8 mouse cellular contexts compared by ENCODE assay signal in genomic region chr10:79909092-79909922, GRCm38 (mm10). TPM values are rescaled to one million over a fixed set of nuclear protein-coding genes. Genes with fewer than 3 reads are reported as not detected.
DNase-seq lines count a peak whose midpoint lies in the region; ATAC-seq and TF ChIP-seq lines count a peak whose summit lies in the region.

No protein-coding gene starts in this region.

- H3K4me1 ChIP-seq in forebrain, embryonic 12.5 days = peaks cover 17% of the 10 kb centered on the region
- H3K4me1 ChIP-seq in intestine, embryonic 16.5 days (ENCODE audit: control insufficient read depth, insufficient read depth, low read length) = peaks cover 8% of the 10 kb centered on the region
- peaks cover 55% of the 10 kb centered on the region for H3K4me1 ChIP-seq in liver, embryonic 12.5 days
- peaks cover 2% of the 10 kb centered on the region; the same call in 1 of the 2 replicates for H3K4me1 ChIP-seq in small intestine, adult 2 months (ENCODE audit: control insufficient read depth, insufficient read depth, insufficient read length, low read length)

- no peak for TF ChIP-seq POLR2A in small intestine, adult 2 months (IDR thresholded peaks at IDR 0.05; ENCODE audit: low read depth, low read length)

- intact Hi-C loops in left cerebral cortex, adult 2 months (cut with DNase I) = no loop called here
- intact Hi-C loops in left cerebral cortex, postnatal 4 days (cut with DNase I) = no loop called here

- peak overlapping the region; percentile 72 for H3K4me3 ChIP-seq in left cerebral cortex, adult 2 months
- H3K4me3 ChIP-seq in forebrain, embryonic 12.5 days (replicated peaks) = peak overlapping the region; percentile 18; the same call in 1 of the 2 replicates
- H3K4me3 ChIP-seq in intestine, embryonic 16.5 days (ENCODE audit: low read length) = 0 out of 2 replicates have a peak overlapping the region, but pooled peaks have one; percentile 0
- peak overlapping the region; percentile 84 for H3K4me3 ChIP-seq in liver, embryonic 12.5 days
- H3K4me3 ChIP-seq in small intestine, adult 2 months (ENCODE audit: low read depth, low read length) = no peak overlapping the region

- no peaks in the 10 kb centered on the region for H3K27me3 ChIP-seq in forebrain, embryonic 12.5 days
- no peaks in the 10 kb centered on the region for H3K27me3 ChIP-seq in intestine, embryonic 16.5 days (replicated peaks; ENCODE audit: control insufficient read depth, insufficient read depth, low read length)
- H3K27me3 ChIP-seq in liver, embryonic 12.5 days (replicated peaks) = no peaks in the 10 kb centered on the region
- no peaks in the 10 kb centered on the region for H3K27me3 ChIP-seq in small intestine, adult 2 months (ENCODE audit: control insufficient read depth, insufficient read depth, low read length)

- 26% methylated on average over 14 of the region's 14 CpGs for WGBS in forebrain, embryonic 12.5 days
- 20% methylated on average over 14 of the region's 14 CpGs for WGBS in intestine, embryonic 16.5 days
- WGBS in liver, embryonic 12.5 days (ENCODE audit: insufficient replicate concordance) = 24% methylated on average over 14 of the region's 14 CpGs
- 21% methylated on average over 14 of the region's 14 CpGs for WGBS in small intestine, adult 2 months

- ATAC-seq in forebrain, embryonic 12.5 days (ENCODE audit: low FRiP score) = peak; percentile 55
- ATAC-seq in intestine, embryonic 16.5 days = peak; percentile 61
- ATAC-seq in liver, embryonic 12.5 days = peak; percentile 66

- peaks cover 51% of the 10 kb centered on the region for H3K36me3 ChIP-seq in forebrain, embryonic 12.5 days (replicated peaks)
- peaks cover 20% of the 10 kb centered on the region for H3K36me3 ChIP-seq in intestine, embryonic 16.5 days (ENCODE audit: control insufficient read depth, insufficient read depth, low read length)
- peaks cover 61% of the 10 kb centered on the region for H3K36me3 ChIP-seq in liver, embryonic 12.5 days
- peaks cover 14% of the 10 kb centered on the region for H3K36me3 ChIP-seq in small intestine, adult 2 months (ENCODE audit: control insufficient read depth, insufficient read depth, low read length)

- no peak for DNase-seq in left cerebral cortex, adult 2 months (ENCODE audit: extremely low spot score in 1 of 2, low spot score in 2 of 2)
- DNase-seq in left cerebral cortex, postnatal 4 days = no peak
- peak; percentile 56 for DNase-seq in ZHBTc4 (ENCODE audit: low read depth, low spot score)
- no peak for DNase-seq in adrenal gland, adult 18-20 months (ENCODE audit: low spot score in 2 of 2)

- H3K9me3 ChIP-seq in forebrain, embryonic 12.5 days = no peaks in the 10 kb centered on the region
- no peaks in the 10 kb centered on the region for H3K9me3 ChIP-seq in intestine, embryonic 16.5 days (ENCODE audit: control insufficient read depth, low read length)
- no peaks in the 10 kb centered on the region for H3K9me3 ChIP-seq in liver, embryonic 12.5 days (replicated peaks)

- no peak for TF ChIP-seq CTCF in left cerebral cortex, adult 2 months (IDR thresholded peaks at IDR 0.05)
- TF ChIP-seq CTCF in small intestine, adult 2 months (IDR thresholded peaks at IDR 0.05; ENCODE audit: extremely low read depth, insufficient read length, insufficient replicate concordance, low read depth, low read length) = no peak

- peak overlapping the region; percentile 45 for H3K4me2 ChIP-seq in forebrain, embryonic 12.5 days
- H3K4me2 ChIP-seq in intestine, embryonic 16.5 days (ENCODE audit: low read depth, low read length) = no peak overlapping the region
- H3K4me2 ChIP-seq in liver, embryonic 12.5 days = peak overlapping the region; percentile 50

- peak overlapping the region; percentile 2 for H3K9ac ChIP-seq in forebrain, embryonic 12.5 days
- H3K9ac ChIP-seq in intestine, embryonic 16.5 days (ENCODE audit: low read depth, low read length) = no peak overlapping the region
- peak overlapping the region; percentile 51 for H3K9ac ChIP-seq in liver, embryonic 12.5 days

- peak overlapping the region; percentile 99 for H3K27ac ChIP-seq in left cerebral cortex, adult 2 months
- peak overlapping the region; percentile 78 for H3K27ac ChIP-seq in forebrain, embryonic 12.5 days
- peak overlapping the region; percentile 21 for H3K27ac ChIP-seq in intestine, embryonic 16.5 days (ENCODE audit: low read length)
- H3K27ac ChIP-seq in liver, embryonic 12.5 days = peak overlapping the region; percentile 86
- H3K27ac ChIP-seq in small intestine, adult 2 months (ENCODE audit: insufficient read depth, low read depth, low read length) = peak overlapping the region; percentile 8; the same call in 1 of the 2 replicates

RNA-seq across cellular contexts. Expression of gene Med16, which starts 0.6 kb away (rescaled TPM):
- 10 to 100 TPM; 55.3 to 55.5 TPM for total RNA-seq in left cerebral cortex, adult 2 months (2021)
- total RNA-seq in left cerebral cortex, postnatal 4 days (2021) = 10 to 100 TPM; 56.4 to 59.6 TPM
- polyA plus RNA-seq in forebrain, embryonic 12.5 days (2016; fragmentation: Nextera tagmentation; extraction: Ambion mirVana) = 59.9 and 62.3 TPM in 2 replicates
- polyA plus RNA-seq in intestine, embryonic 16.5 days (2015; fragmentation: Nextera tagmentation; extraction: Ambion mirVana) = 34.1 and 37.2 TPM in 2 replicates
- 26.6 and 27.4 TPM in 2 replicates for polyA plus RNA-seq in liver, embryonic 12.5 days (2016; fragmentation: Nextera tagmentation; extraction: Ambion mirVana)
- 34.8 and 58.1 TPM in 2 replicates for polyA plus RNA-seq in small intestine, adult 2 months (2012; rRNA removed)
- 10 to 100 TPM; 32.7 to 40.7 TPM for total RNA-seq in adrenal gland, adult 18-20 months (2021)

RNA-seq across cellular contexts. Expression of gene Gm26602, which starts 1.3 kb away (rescaled TPM):
- not detected for total RNA-seq in left cerebral cortex, adult 2 months (2021)
- total RNA-seq in left cerebral cortex, postnatal 4 days (2021) = not detected
- polyA plus RNA-seq in forebrain, embryonic 12.5 days (2016; fragmentation: Nextera tagmentation; extraction: Ambion mirVana) = 35.1 and 53.2 TPM in 2 replicates
- polyA plus RNA-seq in intestine, embryonic 16.5 days (2015; fragmentation: Nextera tagmentation; extraction: Ambion mirVana) = 2.1 and 7.8 TPM in 2 replicates
- 0.98 and 11.0 TPM in 2 replicates for polyA plus RNA-seq in liver, embryonic 12.5 days (2016; fragmentation: Nextera tagmentation; extraction: Ambion mirVana)
- not detected in 2 replicates for polyA plus RNA-seq in small intestine, adult 2 months (2012; rRNA removed)
- total RNA-seq in adrenal gland, adult 18-20 months (2021) = not detected

RNA-seq across cellular contexts. Expression of gene Kiss1r, which starts 7.5 kb away (rescaled TPM):
- total RNA-seq in left cerebral cortex, adult 2 months (2021) = 1 to 10 TPM; 6.6 to 9.1 TPM
- total RNA-seq in left cerebral cortex, postnatal 4 days (2021) = 1 to 10 TPM; 5.0 to 6.8 TPM
- polyA plus RNA-seq in forebrain, embryonic 12.5 days (2016; fragmentation: Nextera tagmentation; extraction: Ambion mirVana) = 0.96 and 1.1 TPM in 2 replicates
- polyA plus RNA-seq in intestine, embryonic 16.5 days (2015; fragmentation: Nextera tagmentation; extraction: Ambion mirVana) = 0.68 and 0.69 TPM in 2 replicates
- 0.35 and 0.43 TPM in 2 replicates for polyA plus RNA-seq in liver, embryonic 12.5 days (2016; fragmentation: Nextera tagmentation; extraction: Ambion mirVana)
- polyA plus RNA-seq in small intestine, adult 2 months (2012; rRNA removed) = 3.0 and 5.9 TPM in 2 replicates
- 1 to 10 TPM; 1.0 to 2.2 TPM for total RNA-seq in adrenal gland, adult 18-20 months (2021)

RNA-seq across cellular contexts. Expression of gene R3hdm4, which starts 11.7 kb away (rescaled TPM):
- total RNA-seq in left cerebral cortex, adult 2 months (2021) = 100 to 1,000 TPM; 318 to 346 TPM
- total RNA-seq in left cerebral cortex, postnatal 4 days (2021) = 100 to 1,000 TPM; 307 to 309 TPM
- polyA plus RNA-seq in forebrain, embryonic 12.5 days (2016; fragmentation: Nextera tagmentation; extraction: Ambion mirVana) = 162 and 173 TPM in 2 replicates
- 105 and 116 TPM in 2 replicates for polyA plus RNA-seq in intestine, embryonic 16.5 days (2015; fragmentation: Nextera tagmentation; extraction: Ambion mirVana)
- polyA plus RNA-seq in liver, embryonic 12.5 days (2016; fragmentation: Nextera tagmentation; extraction: Ambion mirVana) = 67.5 and 74.1 TPM in 2 replicates
- 86.4 and 104 TPM in 2 replicates for polyA plus RNA-seq in small intestine, adult 2 months (2012; rRNA removed)
- total RNA-seq in adrenal gland, adult 18-20 months (2021) = 100 to 1,000 TPM in 1 of 2 experiments, 10 to 100 TPM in 1; 92.0 to 107 TPM

RNA-seq across cellular contexts. Expression of gene Arid3a, which starts 17.5 kb away (rescaled TPM):
- total RNA-seq in left cerebral cortex, adult 2 months (2021) = 1 to 10 TPM; 5.7 to 10.0 TPM
- 1 to 10 TPM; 6.3 to 9.5 TPM for total RNA-seq in left cerebral cortex, postnatal 4 days (2021)
- polyA plus RNA-seq in forebrain, embryonic 12.5 days (2016; fragmentation: Nextera tagmentation; extraction: Ambion mirVana) = 4.5 and 4.7 TPM in 2 replicates
- polyA plus RNA-seq in intestine, embryonic 16.5 days (2015; fragmentation: Nextera tagmentation; extraction: Ambion mirVana) = 19.4 and 22.1 TPM in 2 replicates
- 5.6 and 6.4 TPM in 2 replicates for polyA plus RNA-seq in liver, embryonic 12.5 days (2016; fragmentation: Nextera tagmentation; extraction: Ambion mirVana)
- polyA plus RNA-seq in small intestine, adult 2 months (2012; rRNA removed) = 10.7 and 23.9 TPM in 2 replicates
- total RNA-seq in adrenal gland, adult 18-20 months (2021) = 1 to 10 TPM; 3.6 to 4.3 TPM

Comparison
In these comparisons a context has a peak if more than half of its experiments do, and no peak if none do; other contexts are left out.
1. H3K27ac ChIP-seq: peak in every context shown above with its lines; median percentile 99 in left cerebral cortex, adult 2 months; 86 in liver, embryonic 12.5 days; 78 in forebrain, embryonic 12.5 days; 21 in intestine, embryonic 16.5 days; 8 in small intestine, adult 2 months.